Mouse (Mus musculus): Measurements from ENCODE around the gene Gm3336. TPM values are rescaled to one million over a fixed set of nuclear protein-coding genes. Genes with fewer than 3 reads are reported as not detected.

The Gm3336 gene
- polyA plus RNA-seq, 1 experiment from 2014 or later: not detected

GRCm38 (mm10) chr8:70754043-70754870 is 35.9 kb downstream of the Gm3336 start, which contains the start of gene Rab3a:
Rab3a (plus strand) TSS chr8:70754679.
- H3K9me3 ChIP-seq (replicated peaks; ENCODE audit: control insufficient read depth, low read length): no peaks in the 10 kb centered on the region
- H3K27me3 ChIP-seq (replicated peaks; ENCODE audit: control insufficient read depth, insufficient read depth, low read length): no peaks in the 10 kb centered on the region
- peaks cover 27% of the 10 kb centered on the region for H3K36me3 ChIP-seq (ENCODE audit: control insufficient read depth, insufficient read depth, low read length)
- peak within 1 kb of the TSS; percentile 76 for H3K9ac ChIP-seq (ENCODE audit: low read length)
- peak within 1 kb of the TSS; percentile 62 for H3K4me3 ChIP-seq (ENCODE audit: low read depth, low read length)
- H3K4me1 ChIP-seq (ENCODE audit: control insufficient read depth, insufficient read depth, low read length): peaks cover 14% of the 10 kb centered on the region
- ATAC-seq (peak; percentile 98), DNase-seq (ENCODE audit: low spot score) (peak; percentile 99)
- peak within 1 kb of the TSS; percentile 82 for H3K27ac ChIP-seq (ENCODE audit: low read depth, low read length)
- H3K4me2 ChIP-seq (ENCODE audit: low read length): peak within 1 kb of the TSS; percentile 87
- WGBS: 8% methylated on average over 37 of the region's 37 CpGs

DNA sequence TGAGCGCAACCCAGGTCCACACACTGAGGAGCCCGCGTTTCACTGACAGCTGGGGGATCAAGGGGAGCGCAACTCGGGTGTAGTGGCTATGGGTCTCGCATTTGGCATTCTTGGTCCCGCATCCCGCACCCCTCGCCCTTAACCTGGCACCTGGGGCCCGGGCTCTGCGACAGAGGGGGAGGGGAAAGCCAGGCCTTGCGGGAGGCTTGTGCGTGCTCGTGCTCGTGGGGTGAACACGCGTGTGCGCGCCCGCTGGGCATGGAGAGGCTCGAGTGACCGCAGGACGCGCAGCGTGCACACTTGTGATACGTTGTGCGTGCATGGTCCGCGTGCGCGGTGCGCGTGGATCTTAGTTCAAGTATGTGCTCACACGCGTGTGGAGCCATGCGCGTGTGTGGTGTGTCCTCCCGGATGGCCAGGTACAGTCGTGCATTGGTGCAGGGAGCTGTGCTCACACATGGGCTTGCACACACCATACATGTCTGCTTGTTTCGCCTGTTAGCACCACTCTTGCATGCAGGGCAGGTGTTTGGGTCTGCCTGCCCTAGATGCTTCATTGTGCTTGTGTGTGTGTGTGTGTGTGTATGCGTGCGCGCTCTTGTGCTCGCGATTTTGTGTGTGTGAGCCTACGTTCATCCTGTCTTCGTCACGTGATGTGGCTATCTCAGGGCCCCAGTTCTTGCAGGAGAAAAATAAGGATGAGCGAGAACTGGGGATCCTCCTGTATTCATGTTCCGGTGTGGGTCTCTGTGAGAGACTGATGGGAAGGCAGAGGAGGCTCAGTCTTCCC is 36.7 kb downstream of the Gm3336 start:
- peaks cover 27% of the 10 kb centered on the region for H3K36me3 ChIP-seq (ENCODE audit: control insufficient read depth, insufficient read depth, low read length)
- H3K4me2 ChIP-seq (ENCODE audit: low read length): peak overlapping the region; percentile 87
- WGBS: 15% methylated on average over 48 of the region's 50 CpGs

GRCm38 (mm10) chr8:70755661-70756475 is 37.5 kb downstream of the Gm3336 start:
- peaks cover 24% of the 10 kb centered on the region for H3K4me1 ChIP-seq (ENCODE audit: control insufficient read depth, insufficient read depth, low read length)
- ATAC-seq (no peak), DNase-seq (ENCODE audit: low spot score) (no peak)
- H3K4me3 ChIP-seq (ENCODE audit: low read depth, low read length): peak overlapping the region; percentile 62
- no peaks in the 10 kb centered on the region for H3K27me3 ChIP-seq (replicated peaks; ENCODE audit: control insufficient read depth, insufficient read depth, low read length)
- H3K9me3 ChIP-seq (replicated peaks; ENCODE audit: control insufficient read depth, low read length): no peaks in the 10 kb centered on the region
- peak overlapping the region; percentile 87 for H3K4me2 ChIP-seq (ENCODE audit: low read length)
- 83% methylated on average over 24 of the region's 24 CpGs for WGBS
- H3K27ac ChIP-seq (ENCODE audit: low read depth, low read length): no peak overlapping the region
- peak overlapping the region; percentile 76 for H3K9ac ChIP-seq (ENCODE audit: low read length)
- peaks cover 27% of the 10 kb centered on the region for H3K36me3 ChIP-seq (ENCODE audit: control insufficient read depth, insufficient read depth, low read length)

More for the DNA sequence above, 36.7 kb downstream of the Gm3336 start:
- DNase-seq (ENCODE audit: low spot score): peak; percentile 68
- peak; percentile 40 for ATAC-seq
- Histone ChIP-seq H3K27ac (ENCODE audit: low read depth, low read length) (peak overlapping the region; percentile 82), H3K9me3 (replicated peaks; ENCODE audit: control insufficient read depth, low read length) (no peaks in the 10 kb centered on the region), H3K27me3 (replicated peaks; ENCODE audit: control insufficient read depth, insufficient read depth, low read length) (no peaks in the 10 kb centered on the region), H3K9ac (ENCODE audit: low read length) (peak overlapping the region; percentile 76), H3K4me3 (ENCODE audit: low read depth, low read length) (peak overlapping the region; percentile 62), H3K4me1 (ENCODE audit: control insufficient read depth, insufficient read depth, low read length) (peaks cover 22% of the 10 kb centered on the region)

DNA sequence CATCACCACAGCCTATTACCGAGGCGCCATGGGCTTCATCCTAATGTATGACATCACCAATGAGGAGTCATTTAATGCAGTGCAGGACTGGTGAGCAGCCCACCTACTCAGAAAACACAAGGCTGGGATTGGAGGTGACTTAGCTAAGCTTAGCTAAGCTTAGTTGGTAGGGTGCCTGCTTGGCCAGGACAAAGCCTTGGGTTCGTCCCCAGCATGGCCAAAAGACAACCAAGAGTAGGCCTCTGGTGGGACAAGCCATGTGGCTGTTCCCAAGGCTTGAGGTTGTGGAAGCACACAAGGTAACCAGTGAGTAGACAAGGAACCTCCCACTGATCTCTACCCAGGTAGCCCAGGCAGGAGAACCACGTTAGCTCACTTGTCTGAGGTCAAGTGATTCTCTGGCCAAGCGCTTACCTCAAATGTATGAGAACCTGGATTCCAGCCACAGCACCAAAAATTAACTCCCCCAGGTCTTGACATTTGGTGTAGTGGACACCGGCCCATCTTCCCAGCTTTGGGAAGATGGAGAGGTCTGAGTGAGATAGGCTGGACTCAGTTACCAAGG is 38.2 kb downstream of the Gm3336 start:
- peaks cover 27% of the 10 kb centered on the region for H3K36me3 ChIP-seq (ENCODE audit: control insufficient read depth, insufficient read depth, low read length)
- 90% methylated on average over 6 of the region's 6 CpGs for WGBS
- no peaks in the 10 kb centered on the region for H3K9me3 ChIP-seq (replicated peaks; ENCODE audit: control insufficient read depth, low read length)
- H3K4me1 ChIP-seq (ENCODE audit: control insufficient read depth, insufficient read depth, low read length): peaks cover 24% of the 10 kb centered on the region
- H3K27ac ChIP-seq (ENCODE audit: low read depth, low read length): 0 out of 2 replicates have a peak overlapping the region, but pooled peaks have one; percentile 70
- H3K4me3 ChIP-seq (ENCODE audit: low read depth, low read length): no peak overlapping the region
- DNase-seq (ENCODE audit: low spot score) (no peak), ATAC-seq (no peak)
- H3K27me3 ChIP-seq (replicated peaks; ENCODE audit: control insufficient read depth, insufficient read depth, low read length): no peaks in the 10 kb centered on the region
- no peak overlapping the region for H3K4me2 ChIP-seq (ENCODE audit: low read length)
- no peak overlapping the region for H3K9ac ChIP-seq (ENCODE audit: low read length)

DNA sequence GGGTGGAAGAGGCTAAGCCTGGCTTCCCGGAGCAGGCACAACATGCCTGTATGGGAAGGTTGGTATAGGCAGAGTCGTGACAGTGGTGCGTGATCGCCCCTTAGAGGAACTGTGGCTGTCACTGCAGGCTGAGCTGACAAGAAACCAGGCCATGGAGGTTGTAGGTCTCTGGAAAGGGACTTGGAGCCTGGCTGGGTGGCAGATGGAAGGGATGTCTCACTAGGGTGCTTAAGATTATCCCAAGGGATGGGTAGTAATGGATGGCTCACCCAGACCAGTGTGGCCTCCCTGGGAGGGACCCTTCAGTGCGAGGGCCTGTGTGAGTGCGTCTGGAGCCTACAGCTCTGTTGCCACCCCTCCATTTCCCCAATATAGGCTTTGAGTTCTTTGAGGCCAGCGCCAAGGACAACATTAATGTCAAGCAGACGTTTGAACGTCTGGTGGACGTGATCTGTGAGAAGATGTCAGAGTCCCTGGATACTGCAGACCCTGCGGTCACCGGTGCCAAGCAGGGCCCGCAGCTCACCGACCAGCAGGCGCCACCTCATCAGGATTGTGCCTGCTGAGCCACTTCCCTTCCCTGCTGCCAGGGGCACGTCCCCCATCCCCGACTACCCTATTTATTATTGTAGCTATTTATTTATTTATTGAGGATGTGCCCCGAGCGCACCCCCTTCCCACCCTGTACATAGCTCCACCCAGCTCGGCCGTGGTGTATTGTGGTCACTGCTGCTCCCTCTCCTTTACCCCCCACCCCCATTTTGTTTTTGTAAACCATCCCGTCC is 39.4 kb downstream of the Gm3336 start:
- WGBS: 57% methylated on average over 22 of the region's 22 CpGs

DNA sequence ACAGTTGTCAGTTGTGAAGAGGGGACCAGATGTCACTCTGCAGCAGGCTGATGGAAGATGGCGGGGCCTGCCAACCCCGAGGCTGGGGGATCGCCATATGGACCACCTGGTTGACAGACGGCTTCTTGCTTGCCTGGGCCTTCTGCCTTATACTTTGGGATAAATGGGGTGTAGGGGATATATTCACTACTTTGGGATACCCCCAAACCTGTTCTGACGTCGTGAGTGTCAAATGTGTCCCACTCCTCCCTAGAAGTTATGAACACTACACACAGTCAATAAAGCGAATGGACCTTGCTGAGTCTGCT is 39.9 kb downstream of the Gm3336 start:
- H3K4me2 ChIP-seq (ENCODE audit: low read length): peak overlapping the region; percentile 20; the same call in 1 of the 2 replicates
- peak overlapping the region; percentile 70; the same call in 1 of the 2 replicates for H3K27ac ChIP-seq (ENCODE audit: low read depth, low read length)
- 70% methylated on average over 7 of the region's 7 CpGs for WGBS
- no peak for ATAC-seq
- peaks cover 27% of the 10 kb centered on the region for H3K36me3 ChIP-seq (ENCODE audit: control insufficient read depth, insufficient read depth, low read length)
- H3K27me3 ChIP-seq (replicated peaks; ENCODE audit: control insufficient read depth, insufficient read depth, low read length): no peaks in the 10 kb centered on the region
- H3K4me1 ChIP-seq (ENCODE audit: control insufficient read depth, insufficient read depth, low read length): peaks cover 24% of the 10 kb centered on the region
- no peak overlapping the region for H3K4me3 ChIP-seq (ENCODE audit: low read depth, low read length)
- DNase-seq (ENCODE audit: low spot score): peak; percentile 72
- H3K9me3 ChIP-seq (replicated peaks; ENCODE audit: control insufficient read depth, low read length): no peaks in the 10 kb centered on the region
- H3K9ac ChIP-seq (ENCODE audit: low read length): no peak overlapping the region

More for the DNA sequence above, 39.4 kb downstream of the Gm3336 start:
- H3K9me3 ChIP-seq (replicated peaks; ENCODE audit: control insufficient read depth, low read length): no peaks in the 10 kb centered on the region
- 0 out of 2 replicates have a peak overlapping the region, but pooled peaks have one; percentile 21 for H3K9ac ChIP-seq (ENCODE audit: low read length)
- H3K4me1 ChIP-seq (ENCODE audit: control insufficient read depth, insufficient read depth, low read length): peaks cover 24% of the 10 kb centered on the region
- ATAC-seq (no peak), DNase-seq (ENCODE audit: low spot score) (no peak)
- no peaks in the 10 kb centered on the region for H3K27me3 ChIP-seq (replicated peaks; ENCODE audit: control insufficient read depth, insufficient read depth, low read length)
- peak overlapping the region; percentile 20; the same call in 1 of the 2 replicates for H3K4me2 ChIP-seq (ENCODE audit: low read length)
- H3K27ac ChIP-seq (ENCODE audit: low read depth, low read length): peak overlapping the region; percentile 70
- H3K4me3 ChIP-seq (ENCODE audit: low read depth, low read length): no peak overlapping the region
- H3K36me3 ChIP-seq (ENCODE audit: control insufficient read depth, insufficient read depth, low read length): peaks cover 27% of the 10 kb centered on the region

- peaks cover 24% of the 10 kb centered on the region for H3K4me1 ChIP-seq (ENCODE audit: control insufficient read depth, insufficient read depth, low read length)
- H3K27me3 ChIP-seq (replicated peaks; ENCODE audit: control insufficient read depth, insufficient read depth, low read length): no peaks in the 10 kb centered on the region
- WGBS: 69% methylated on average over 18 of the region's 19 CpGs
- H3K36me3 ChIP-seq (ENCODE audit: control insufficient read depth, insufficient read depth, low read length): peaks cover 27% of the 10 kb centered on the region
- H3K4me3 ChIP-seq (ENCODE audit: low read depth, low read length): no peak overlapping the region
- ATAC-seq (no peak), DNase-seq (ENCODE audit: low spot score) (no peak)
- H3K4me2 ChIP-seq (ENCODE audit: low read length): 0 out of 2 replicates have a peak overlapping the region, but pooled peaks have one; percentile 100
- H3K9me3 ChIP-seq (replicated peaks; ENCODE audit: control insufficient read depth, low read length): no peaks in the 10 kb centered on the region
- peak overlapping the region; percentile 65 for H3K27ac ChIP-seq (ENCODE audit: low read depth, low read length)
- H3K9ac ChIP-seq (ENCODE audit: low read length): 0 out of 2 replicates have a peak overlapping the region, but pooled peaks have one; percentile 13
Measured at GRCm38 (mm10) chr8:70758616-70759561, 40.5 kb downstream of the Gm3336 start.

Data from forebrain, embryonic 14.5 days (tissue).